Mouse (Mus musculus) urinary bladder, postnatal 10 days (tissue): Measurements from ENCODE around the gene Gm3029.
"Not testable (repeated sequence)": the region's sequence is repeated elsewhere in the genome, so short reads cannot be mapped to it uniquely, and the experiment has no call there.

Experiments
- DNase-seq: peaks from one replicate; pipeline ENCODE4 v3.0.0; 2022; ENCODE audit warnings: low spot score

Gm3029 gene

GRCm38 (mm10) chr14:3931456-3931855 is at the start of gene Gm3029:
Gene Gm3029, plus strand, starts transcription at chr14:3931756.
- DNase-seq, result not testable (repeated sequence)

DNA sequence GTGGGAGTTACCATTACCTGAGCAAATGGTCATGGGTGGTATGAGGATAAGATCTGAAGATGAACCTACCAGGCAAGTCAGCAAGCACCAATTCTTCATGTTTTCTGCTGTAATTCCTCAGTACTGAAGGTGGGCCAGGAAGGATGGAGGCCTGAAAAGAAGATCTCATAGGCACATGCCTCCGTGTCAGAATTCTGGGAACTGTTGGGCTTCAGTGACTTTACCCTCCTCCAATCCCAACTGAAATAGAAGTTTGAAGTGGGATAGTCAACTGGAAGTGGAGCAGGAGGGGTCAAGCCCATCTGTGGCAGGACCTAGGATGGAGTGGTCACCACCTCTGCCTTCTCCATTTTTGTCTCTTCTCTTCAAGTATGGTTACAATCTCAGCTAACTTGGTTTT is 47.7 kb upstream of the Gm3029 start, which contains the start of gene Gm2916:
Gm2916 (plus strand) TSS at position 301 of the 400 bp plus-strand sequence.
- not testable (repeated sequence) for DNase-seq

- DNase-seq, result not testable (repeated sequence)
Measured at GRCm38 (mm10) chr14:3963247-3963646, 31.7 kb downstream of the Gm3029 start, which contains the start of gene Gm3095. Gene Gm3095, plus strand, starts transcription at chr14:3963547.
